Mouse (Mus musculus) embryonic facial prominence, embryonic 13.5 days (tissue): ENCODE data around the gene Tars2. TPM values are rescaled to one million over a fixed set of nuclear protein-coding genes. Genes with fewer than 3 reads are reported as not detected.
"Not testable (repeated sequence)": the region's sequence is repeated elsewhere in the genome, so short reads cannot be mapped to it uniquely, and the experiment has no call there.

Source experiments
- ATAC-seq: fragments of 200-750 bp; cut with Nextera tagmentation; 2 replicates; pipeline ENCODE4 v1.8.0; 2017; ENCODE audit warnings: low read depth; ENCODE audit not compliant: insufficient number of reproducible peaks, insufficient read depth, low FRiP score, low TSS enrichment
- H3K27ac ChIP-seq: fragments of 300-500 bp; sonication (generic); 2 replicates; pipeline ENCODE4 v1.5.1; 2015; ENCODE audit warnings: moderate library complexity, mild to moderate bottlenecking, inconsistent platforms
- H3K27me3 ChIP-seq: fragments of 300-500 bp; sonication (generic); 2 replicates; pipeline ENCODE4 v1.6.1; 2015; ENCODE audit warnings: mild to moderate bottlenecking, inconsistent platforms
- H3K36me3 ChIP-seq: fragments of 300-500 bp; sonication (generic); 2 replicates; pipeline ENCODE4 v1.6.1; 2015; ENCODE audit warnings: mild to moderate bottlenecking, inconsistent platforms
- H3K4me1 ChIP-seq: fragments of 300-500 bp; sonication (generic); 2 replicates; pipeline ENCODE4 v1.6.1; 2015; ENCODE audit warnings: inconsistent platforms
- H3K4me2 ChIP-seq: fragments of 300-500 bp; sonication (generic); 2 replicates; pipeline ENCODE4 v1.6.1; 2015; ENCODE audit warnings: moderate library complexity, mild to moderate bottlenecking, inconsistent platforms
- H3K4me3 ChIP-seq: fragments of 300-500 bp; sonication (generic); 2 replicates; pipeline ENCODE4 v1.5.1; 2015; ENCODE audit warnings: mild to moderate bottlenecking, inconsistent platforms
- H3K9ac ChIP-seq: fragments of 300-500 bp; sonication (generic); 2 replicates; pipeline ENCODE4 v1.6.1; 2015; ENCODE audit warnings: mild to moderate bottlenecking, inconsistent platforms
- H3K9me3 ChIP-seq: fragments of 300-500 bp; sonication (generic); 2 replicates; pipeline ENCODE4 v1.6.1; 2016; ENCODE audit warnings: inconsistent platforms
- WGBS: fragments of 180-500 bp; shearing (Covaris S2); methylation state at CpG from one replicate; pipeline ENCODE4 v1.1.7; 2015; ENCODE audit warnings: mixed read lengths; 5-methylcytosine and 5-hydroxymethylcytosine counted together
- polyA plus RNA-seq: library from polyadenylated mRNA; unstranded; fragments of >200 nt; fragmentation: Nextera tagmentation; extraction: Ambion mirVana; gene quantifications from 2 replicates; pipeline ENCODE4 v1.2.1, GENCODE M21; 2015

Gene Tars2
- polyA plus RNA-seq = 47.3 and 47.9 TPM in 2 replicates

DNA sequence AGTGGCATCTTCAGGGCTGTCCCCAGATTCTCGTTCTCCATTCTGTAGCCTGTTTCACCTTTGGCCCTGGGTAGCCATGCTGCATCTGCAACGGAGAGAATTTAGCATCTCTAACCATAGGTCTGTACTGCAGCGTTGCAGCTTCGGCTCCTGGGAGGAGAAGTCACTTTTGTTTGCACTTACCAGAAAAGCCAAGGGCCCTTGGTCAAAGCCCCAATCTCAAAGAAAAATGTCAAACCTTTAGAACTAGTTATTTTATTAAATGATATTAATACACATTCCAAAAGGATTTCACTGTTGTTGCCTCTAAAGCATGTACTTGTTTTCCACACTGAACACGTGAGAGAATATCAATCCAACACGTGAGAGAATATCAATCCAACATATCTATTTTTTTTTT, at the start of gene Tars2:
Gene Tars2 (minus strand): TSS at position 101 of the 400 bp plus-strand sequence.
- H3K27me3 ChIP-seq = no peaks in the 10 kb centered on the region
- no peak within 1 kb of the TSS for H3K27ac ChIP-seq
- H3K36me3 ChIP-seq = peaks cover 19% of the 10 kb centered on the region
- 87% methylated on average over 6 of the region's 6 CpGs for WGBS
- H3K4me3 ChIP-seq = no peak within 1 kb of the TSS
- no peak within 1 kb of the TSS for H3K9ac ChIP-seq
- H3K9me3 ChIP-seq = no peaks in the 10 kb centered on the region
- H3K4me1 ChIP-seq = no peaks in the 10 kb centered on the region
- H3K4me2 ChIP-seq = no peak within 1 kb of the TSS
- ATAC-seq = no peak

- Histone ChIP-seq H3K9me3 (no peaks in the 10 kb centered on the region), H3K4me2 (no peak overlapping the region), H3K9ac (no peak overlapping the region), H3K4me1 (no peaks in the 10 kb centered on the region), H3K4me3 (no peak overlapping the region), H3K36me3 (peaks cover 24% of the 10 kb centered on the region), H3K27me3 (no peaks in the 10 kb centered on the region), H3K27ac (no peak overlapping the region)
- 67% methylated on average over 2 of the region's 2 CpGs for WGBS
- no peak for ATAC-seq
These were observed 48.4 kb upstream of the Tars2 start for GRCm38 (mm10) chr3:95808384-95808783.

DNA sequence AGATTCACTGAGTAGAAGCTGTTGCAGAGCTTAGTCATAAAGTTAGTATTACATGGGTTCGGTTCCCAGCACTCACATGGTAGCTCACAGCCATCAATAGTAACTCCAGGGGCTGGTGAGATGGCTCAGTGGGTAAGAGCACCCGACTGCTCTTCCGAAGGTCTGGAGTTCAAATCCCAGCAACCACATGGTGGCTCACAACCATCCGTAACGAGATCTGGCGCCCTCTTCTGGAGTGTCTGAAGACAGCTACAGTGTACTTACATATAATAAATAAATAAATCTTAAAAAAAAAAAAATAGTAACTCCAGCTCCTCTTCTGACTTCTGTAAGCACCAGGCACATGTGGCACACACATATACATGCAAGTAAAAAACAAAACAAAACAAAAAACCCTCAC, 47.6 kb upstream of the Tars2 start:
- not testable (repeated sequence) for ATAC-seq, H3K4me1 ChIP-seq, H3K27ac ChIP-seq, H3K4me3 ChIP-seq, H3K9me3 ChIP-seq, H3K27me3 ChIP-seq, H3K9ac ChIP-seq, H3K4me2 ChIP-seq
- H3K36me3 ChIP-seq = peaks cover 24% of the 10 kb centered on the region
- WGBS = 84% methylated on average over 6 of the region's 6 CpGs

- no peak overlapping the region for H3K9ac ChIP-seq
- WGBS = 95% methylated on average over 1 of the region's 1 CpGs
- ATAC-seq = no peak
- no peaks in the 10 kb centered on the region for H3K27me3 ChIP-seq
- H3K4me1 ChIP-seq = no peaks in the 10 kb centered on the region
- H3K9me3 ChIP-seq = no peaks in the 10 kb centered on the region
- H3K36me3 ChIP-seq = peaks cover 24% of the 10 kb centered on the region
- no peak overlapping the region for H3K4me3 ChIP-seq
- H3K27ac ChIP-seq = no peak overlapping the region
- H3K4me2 ChIP-seq = no peak overlapping the region
These were observed 46.7 kb upstream of the Tars2 start for GRCm38 (mm10) chr3:95806677-95807076.

DNA sequence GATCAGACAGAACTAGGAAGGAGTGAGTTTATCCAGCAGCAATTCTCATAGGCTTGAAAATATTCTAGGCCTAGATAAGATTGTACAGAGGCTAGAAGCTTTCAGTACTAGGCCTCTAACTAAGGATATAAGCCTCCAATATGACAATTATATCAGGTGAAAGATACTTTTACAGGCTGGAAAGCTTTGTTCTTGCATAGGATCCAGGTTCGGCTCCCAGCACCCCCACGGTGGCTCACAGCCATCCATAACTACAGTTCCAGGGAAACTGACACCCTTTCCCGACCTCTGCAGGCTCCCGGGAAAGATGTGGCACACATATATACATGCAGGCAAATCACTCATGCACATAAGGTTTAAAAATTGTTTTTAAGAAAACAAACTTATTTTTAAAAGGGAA, 43.8 kb upstream of the Tars2 start:
- Histone ChIP-seq H3K27me3 (no peaks in the 10 kb centered on the region), H3K4me3 (no peak overlapping the region), H3K4me2 (no peak overlapping the region), H3K27ac (no peak overlapping the region), H3K9me3 (no peaks in the 10 kb centered on the region), H3K9ac (no peak overlapping the region), H3K4me1 (no peaks in the 10 kb centered on the region), H3K36me3 (peaks cover 21% of the 10 kb centered on the region)
- WGBS = 94% methylated on average over 4 of the region's 4 CpGs
- ATAC-seq = no peak

GRCm38 (mm10) chr3:95798756-95799155, 38.8 kb upstream of the Tars2 start:
- no peaks in the 10 kb centered on the region for H3K27me3 ChIP-seq
- H3K9me3 ChIP-seq = no peaks in the 10 kb centered on the region

DNA sequence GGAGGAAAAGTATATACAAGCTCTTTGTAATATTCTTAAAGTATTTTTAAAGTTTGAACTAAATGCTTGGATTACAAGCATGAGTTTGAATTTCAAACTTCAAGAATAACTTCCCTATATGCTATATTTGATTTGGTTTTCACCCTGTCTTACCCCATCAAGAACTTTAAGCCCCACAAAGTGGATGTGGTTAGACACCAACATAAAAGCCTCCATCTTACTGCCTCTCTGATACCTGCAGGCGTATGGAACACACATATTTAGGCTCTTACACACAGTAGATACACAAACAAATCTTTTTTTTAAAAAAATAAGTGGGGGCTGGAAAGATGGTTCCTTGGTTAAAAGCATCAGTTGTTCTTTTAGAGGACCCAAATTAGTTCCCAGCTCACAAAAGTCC, 34.3 kb upstream of the Tars2 start:
- Histone ChIP-seq H3K9me3 (no peaks in the 10 kb centered on the region), H3K4me2 (no peak overlapping the region), H3K36me3 (peaks cover 1% of the 10 kb centered on the region; the same call in 1 of the 2 replicates), H3K27me3 (no peaks in the 10 kb centered on the region), H3K4me3 (no peak overlapping the region), H3K27ac (no peak overlapping the region), H3K4me1 (0 out of 2 replicates have a peak, but pooled peaks cover 2% of the 10 kb centered on the region), H3K9ac (no peak overlapping the region)
- no peak for ATAC-seq
- WGBS = 86% methylated on average over 1 of the region's 1 CpGs

More at GRCm38 (mm10) chr3:95798756-95799155, 38.8 kb upstream of the Tars2 start:
- 0 out of 2 replicates have a peak, but pooled peaks cover 2% of the 10 kb centered on the region for H3K4me1 ChIP-seq
- no peak overlapping the region for H3K4me3 ChIP-seq
- ATAC-seq = no peak
- H3K27ac ChIP-seq = no peak overlapping the region
- H3K36me3 ChIP-seq = no peaks in the 10 kb centered on the region; the same call in none of the 2 replicates
- no peak overlapping the region for H3K4me2 ChIP-seq
- WGBS = 86% methylated on average over 4 of the region's 4 CpGs
- H3K9ac ChIP-seq = no peak overlapping the region

DNA sequence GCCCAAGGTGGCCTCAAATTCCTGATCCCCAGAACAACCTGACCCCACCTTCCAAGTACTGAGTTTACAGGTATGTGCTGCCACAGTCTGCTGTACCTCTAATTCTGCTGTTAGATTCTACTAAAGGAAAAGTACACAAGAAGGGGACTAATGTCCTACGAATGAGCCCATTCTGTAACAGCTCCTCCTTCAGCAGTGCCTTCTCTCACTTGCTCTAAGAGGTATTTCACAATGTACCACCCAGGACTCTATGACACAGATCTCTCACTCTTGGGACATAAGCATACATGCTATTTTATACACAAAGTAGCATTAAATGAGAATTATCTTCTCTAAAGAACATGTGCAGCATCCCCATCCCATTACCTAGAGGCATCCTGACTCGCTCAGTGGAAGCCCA, 33.7 kb upstream of the Tars2 start:
- no peaks in the 10 kb centered on the region for H3K27me3 ChIP-seq
- H3K4me3 ChIP-seq = no peak overlapping the region
- H3K9ac ChIP-seq = no peak overlapping the region
- no peak overlapping the region for H3K27ac ChIP-seq
- no peak for ATAC-seq
- WGBS = 63% methylated on average over 2 of the region's 2 CpGs
- 0 out of 2 replicates have a peak, but pooled peaks cover 2% of the 10 kb centered on the region for H3K4me1 ChIP-seq
- peaks cover 6% of the 10 kb centered on the region; the same call in 1 of the 2 replicates for H3K36me3 ChIP-seq
- H3K9me3 ChIP-seq = no peaks in the 10 kb centered on the region
- H3K4me2 ChIP-seq = no peak overlapping the region

DNA sequence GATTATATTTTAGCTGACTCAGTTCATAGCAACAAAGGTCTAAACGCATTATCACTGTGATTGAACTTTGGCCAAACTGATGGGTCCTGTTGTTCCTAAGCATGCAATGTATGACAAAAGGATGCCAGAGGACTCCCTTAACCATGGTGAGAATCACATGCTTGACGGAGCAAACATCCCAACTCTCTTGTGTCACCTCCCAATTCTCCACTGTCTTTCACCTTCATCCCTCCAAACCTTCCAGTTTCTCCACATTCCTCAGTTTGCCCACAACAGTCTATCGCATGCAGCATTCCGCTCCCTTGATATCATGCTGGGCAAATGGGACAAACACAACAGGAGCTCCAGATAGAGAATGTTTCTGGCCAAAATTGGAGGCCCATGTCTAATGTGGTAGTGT, 25.5 kb upstream of the Tars2 start:
- ATAC-seq = no peak

DNA sequence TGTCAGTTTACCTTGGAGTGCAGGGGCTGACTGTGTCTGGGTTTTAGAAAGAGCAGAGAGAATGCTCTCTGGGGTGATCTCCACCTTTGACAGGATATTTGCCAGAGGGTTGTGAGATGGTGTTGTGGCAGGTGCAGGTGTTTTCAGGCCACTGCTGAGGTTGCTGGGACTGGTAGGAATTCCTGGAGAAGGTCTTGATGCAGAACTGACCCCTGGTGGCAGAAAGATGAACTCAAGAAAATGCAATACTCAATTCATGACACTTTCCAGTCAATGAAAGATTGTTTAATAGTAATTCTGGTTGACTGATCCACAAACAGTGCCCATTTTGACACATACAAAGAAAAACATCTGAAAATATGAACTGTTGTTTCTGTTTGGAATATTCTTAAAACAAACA, 12.0 kb upstream of the Tars2 start:
- Histone ChIP-seq H3K36me3 (peaks cover 74% of the 10 kb centered on the region), H3K4me3 (no peak overlapping the region), H3K27me3 (no peaks in the 10 kb centered on the region), H3K9me3 (no peaks in the 10 kb centered on the region), H3K4me2 (no peak overlapping the region), H3K4me1 (no peaks in the 10 kb centered on the region), H3K9ac (no peak overlapping the region), H3K27ac (no peak overlapping the region)
- no peak for ATAC-seq

More for the DNA sequence above, 25.5 kb upstream of the Tars2 start:
- Histone ChIP-seq H3K4me1 (no peaks in the 10 kb centered on the region), H3K36me3 (peaks cover 71% of the 10 kb centered on the region), H3K4me3 (no peak overlapping the region), H3K27ac (no peak overlapping the region), H3K9me3 (no peaks in the 10 kb centered on the region), H3K27me3 (no peaks in the 10 kb centered on the region), H3K4me2 (no peak overlapping the region), H3K9ac (no peak overlapping the region)
- 88% methylated on average over 4 of the region's 4 CpGs for WGBS

GRCm38 (mm10) chr3:95765534-95765933, 5.5 kb upstream of the Tars2 start:
- 93% methylated on average over 10 of the region's 10 CpGs for WGBS
- H3K9ac ChIP-seq = no peak overlapping the region
- no peak overlapping the region for H3K4me2 ChIP-seq
- H3K27me3 ChIP-seq = no peaks in the 10 kb centered on the region
- H3K9me3 ChIP-seq = no peaks in the 10 kb centered on the region
- no peak for ATAC-seq
- H3K4me3 ChIP-seq = no peak overlapping the region
- no peaks in the 10 kb centered on the region for H3K4me1 ChIP-seq
- H3K27ac ChIP-seq = no peak overlapping the region
- peaks cover 66% of the 10 kb centered on the region for H3K36me3 ChIP-seq

DNA sequence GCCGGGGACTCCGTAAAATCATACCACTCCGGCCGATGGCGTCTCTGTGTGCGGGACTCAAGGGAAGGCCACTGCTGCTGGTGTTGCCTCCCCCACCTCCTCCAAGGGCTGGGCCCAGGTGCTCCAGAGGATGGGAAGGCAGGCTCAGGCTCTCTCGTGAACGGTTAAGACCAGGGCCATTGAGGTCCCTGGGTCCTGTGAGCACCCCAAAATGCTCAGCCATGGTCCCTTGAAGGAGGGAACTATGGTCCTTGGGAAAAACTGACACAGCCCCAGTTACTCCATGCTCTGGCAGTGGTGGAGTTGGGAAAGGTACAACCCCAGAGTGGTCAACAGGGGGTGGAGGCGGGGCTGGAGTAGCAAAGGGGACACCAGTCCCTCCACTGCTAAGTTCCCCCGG, 3.8 kb upstream of the Tars2 start:
- H3K4me2 ChIP-seq = no peak overlapping the region
- 79% methylated on average over 10 of the region's 10 CpGs for WGBS
- H3K9me3 ChIP-seq = no peaks in the 10 kb centered on the region
- peaks cover 56% of the 10 kb centered on the region for H3K36me3 ChIP-seq
- no peak overlapping the region for H3K27ac ChIP-seq
- H3K4me1 ChIP-seq = no peaks in the 10 kb centered on the region
- ATAC-seq = no peak
- H3K4me3 ChIP-seq = no peak overlapping the region
- no peak overlapping the region for H3K9ac ChIP-seq
- H3K27me3 ChIP-seq = no peaks in the 10 kb centered on the region
